Mouse (Mus musculus) intestine, embryonic 14.5 days (tissue): ENCODE results near the gene Ror2. TPM values are rescaled to one million over a fixed set of nuclear protein-coding genes. Genes with fewer than 3 reads are reported as not detected.
A peak's percentile ranks its signal among the peaks of the same experiment; 100 is the strongest.
"Not testable (repeated sequence)": the region's sequence is repeated elsewhere in the genome, so short reads cannot be mapped to it uniquely, and the experiment has no call there.

ENCODE experiments used
- ATAC-seq: fragments of 200-750 bp; cut with Nextera tagmentation; replicated peaks from 2 replicates; pipeline ENCODE4 v1.8.0; 2017; ENCODE audit warnings: low read depth, moderate number of reproducible peaks, moderate TSS enrichment, moderate library complexity; ENCODE audit not compliant: low FRiP score, low TSS enrichment
- DNase-seq: peaks from one replicate; pipeline ENCODE4 v3.0.0-alpha.2; 2018; ENCODE audit warnings: low spot score
- H3K27ac ChIP-seq: fragments of 300-500 bp; sonication (generic); 2 replicates; pipeline ENCODE4 v1.5.1; 2014; ENCODE audit warnings: low read depth, mild to moderate bottlenecking, control low read depth
- H3K27me3 ChIP-seq: fragments of 300-500 bp; sonication (generic); replicated peaks from 2 replicates; pipeline ENCODE4 v1.6.1; 2014; ENCODE audit warnings: low read length, control low read depth; ENCODE audit not compliant: control insufficient read depth, insufficient read depth
- H3K36me3 ChIP-seq: fragments of 300-500 bp; sonication (generic); 2 replicates; pipeline ENCODE4 v1.6.1; 2014; ENCODE audit warnings: low read length, control low read depth; ENCODE audit not compliant: control insufficient read depth, insufficient read depth
- H3K4me1 ChIP-seq: fragments of 300-500 bp; sonication (generic); replicated peaks from 2 replicates; pipeline ENCODE4 v1.6.1; 2014; ENCODE audit warnings: low read length, control low read depth, mixed read lengths; ENCODE audit not compliant: control insufficient read depth, insufficient read depth
- H3K4me2 ChIP-seq: fragments of 300-500 bp; sonication (generic); 2 replicates; pipeline ENCODE4 v1.6.1; 2014; ENCODE audit warnings: low read length
- H3K4me3 ChIP-seq: fragments of 300-500 bp; sonication (generic); 2 replicates; pipeline ENCODE4 v1.5.1; 2014; ENCODE audit warnings: low read depth, low read length, control low read depth, mixed read lengths
- H3K9ac ChIP-seq: fragments of 300-500 bp; sonication (generic); 2 replicates; pipeline ENCODE4 v1.6.1; 2014; ENCODE audit warnings: mild to moderate bottlenecking, low read length
- H3K9me3 ChIP-seq: fragments of 300-500 bp; sonication (generic); 2 replicates; pipeline ENCODE4 v1.6.1; 2016; ENCODE audit warnings: low read length, control low read depth; ENCODE audit not compliant: control insufficient read depth
- WGBS: fragments of 180-500 bp; shearing (Covaris S2); extraction: QIAGEN DNeasy Blood & Tissue Kit; methylation state at CpG from one replicate; pipeline ENCODE4 v1.1.7; 2014; 5-methylcytosine and 5-hydroxymethylcytosine counted together
- polyA plus RNA-seq: library from polyadenylated mRNA; unstranded; fragments of >200 nt; fragmentation: Nextera tagmentation; extraction: Ambion mirVana; gene quantifications from 2 replicates; pipeline ENCODE4 v1.2.1, GENCODE M21; 2014

The Ror2 gene
- 15.5 and 18.5 TPM in 2 replicates for polyA plus RNA-seq

- no peaks in the 10 kb centered on the region for H3K27me3 ChIP-seq
- peaks cover 36% of the 10 kb centered on the region for H3K4me1 ChIP-seq
- no peaks in the 10 kb centered on the region for H3K36me3 ChIP-seq
- DNase-seq (peak; percentile 90), ATAC-seq (peak; percentile 88)
- under 1% methylated on average over 62 of the region's 68 CpGs for WGBS
- H3K9ac ChIP-seq, result peak within 1 kb of the TSS; percentile 94
- H3K4me2 ChIP-seq, result peak within 1 kb of the TSS; percentile 75
- no peaks in the 10 kb centered on the region for H3K9me3 ChIP-seq
- peak within 1 kb of the TSS; percentile 93 for H3K4me3 ChIP-seq
- peak within 1 kb of the TSS; percentile 83 for H3K27ac ChIP-seq
Observed at GRCm38 (mm10) chr13:53285756-53286361, at the start of gene Ror2. Gene Ror2, minus strand, starts transcription at chr13:53286124.

- Histone ChIP-seq H3K9ac (no peak overlapping the region), H3K4me1 (no peaks in the 10 kb centered on the region), H3K36me3 (peaks cover 53% of the 10 kb centered on the region), H3K4me3 (no peak overlapping the region), H3K27me3 (no peaks in the 10 kb centered on the region), H3K27ac (no peak overlapping the region), H3K4me2 (no peak overlapping the region), H3K9me3 (no peaks in the 10 kb centered on the region)
- ATAC-seq (no peak), DNase-seq (no peak)
- WGBS, result 87% methylated on average over 8 of the region's 8 CpGs
Observed at GRCm38 (mm10) chr13:53333769-53334168, 47.8 kb upstream of the Ror2 start.

GRCm38 (mm10) chr13:53330246-53330645 lies 44.3 kb upstream of the Ror2 start:
- no peak for ATAC-seq
- Histone ChIP-seq H3K4me2 (no peak overlapping the region), H3K9ac (no peak overlapping the region), H3K9me3 (no peaks in the 10 kb centered on the region), H3K4me3 (no peak overlapping the region), H3K27me3 (no peaks in the 10 kb centered on the region), H3K27ac (no peak overlapping the region), H3K4me1 (no peaks in the 10 kb centered on the region), H3K36me3 (peaks cover 26% of the 10 kb centered on the region)
- WGBS, result 77% methylated on average over 2 of the region's 2 CpGs
- DNase-seq, result no peak

- no peaks in the 10 kb centered on the region for H3K27me3 ChIP-seq
- H3K4me2 ChIP-seq, result no peak overlapping the region
- no peaks in the 10 kb centered on the region for H3K4me1 ChIP-seq
- no peaks in the 10 kb centered on the region for H3K9me3 ChIP-seq
- 96% methylated on average over 1 of the region's 1 CpGs for WGBS
- ATAC-seq, result no peak
- no peak overlapping the region for H3K27ac ChIP-seq
- no peak overlapping the region for H3K9ac ChIP-seq
- no peaks in the 10 kb centered on the region for H3K36me3 ChIP-seq
- DNase-seq, result no peak
- H3K4me3 ChIP-seq, result no peak overlapping the region
Observed at GRCm38 (mm10) chr13:53325531-53325930, 39.6 kb upstream of the Ror2 start.

GRCm38 (mm10) chr13:53323661-53324060 lies 37.7 kb upstream of the Ror2 start:
- DNase-seq (no peak), ATAC-seq (no peak)
- H3K4me1 ChIP-seq, result no peaks in the 10 kb centered on the region
- no peak overlapping the region for H3K27ac ChIP-seq
- WGBS, result 83% methylated on average over 2 of the region's 2 CpGs
- no peak overlapping the region for H3K9ac ChIP-seq
- H3K27me3 ChIP-seq, result no peaks in the 10 kb centered on the region
- no peaks in the 10 kb centered on the region for H3K9me3 ChIP-seq
- no peak overlapping the region for H3K4me2 ChIP-seq
- H3K4me3 ChIP-seq, result no peak overlapping the region
- H3K36me3 ChIP-seq, result no peaks in the 10 kb centered on the region

GRCm38 (mm10) chr13:53320899-53321298 lies 35.0 kb upstream of the Ror2 start:
- H3K4me3 ChIP-seq, result no peak overlapping the region
- H3K27me3 ChIP-seq, result no peaks in the 10 kb centered on the region
- no peak for DNase-seq
- no peak overlapping the region for H3K4me2 ChIP-seq
- ATAC-seq, result no peak
- no peak overlapping the region for H3K9ac ChIP-seq
- H3K4me1 ChIP-seq, result 0 out of 2 replicates have a peak, but pooled peaks cover 5% of the 10 kb centered on the region
- no peaks in the 10 kb centered on the region for H3K36me3 ChIP-seq
- H3K9me3 ChIP-seq, result no peaks in the 10 kb centered on the region
- H3K27ac ChIP-seq, result no peak overlapping the region
- 35% methylated on average over 12 of the region's 12 CpGs for WGBS

- WGBS, result 51% methylated on average over 11 of the region's 11 CpGs
- DNase-seq (peak; percentile 83), ATAC-seq (peak; percentile 57; the same call in 1 of the 2 replicates)
- no peaks in the 10 kb centered on the region for H3K36me3 ChIP-seq
- H3K9ac ChIP-seq, result no peak overlapping the region
- H3K4me2 ChIP-seq, result no peak overlapping the region
- no peak overlapping the region for H3K4me3 ChIP-seq
- no peak overlapping the region for H3K27ac ChIP-seq
- 0 out of 2 replicates have a peak, but pooled peaks cover 5% of the 10 kb centered on the region for H3K4me1 ChIP-seq
- H3K27me3 ChIP-seq, result no peaks in the 10 kb centered on the region
- no peaks in the 10 kb centered on the region for H3K9me3 ChIP-seq
Observed at GRCm38 (mm10) chr13:53316515-53317295, 30.8 kb upstream of the Ror2 start.

- H3K27me3 ChIP-seq, H3K36me3 ChIP-seq, DNase-seq, H3K4me1 ChIP-seq, H3K27ac ChIP-seq, H3K9me3 ChIP-seq, H3K9ac ChIP-seq, H3K4me3 ChIP-seq, H3K4me2 ChIP-seq, ATAC-seq: not testable (repeated sequence)
- 82% methylated on average over 4 of the region's 4 CpGs for WGBS
Observed at GRCm38 (mm10) chr13:53315757-53316156, 29.8 kb upstream of the Ror2 start.
